In the genomic region with DNA sequence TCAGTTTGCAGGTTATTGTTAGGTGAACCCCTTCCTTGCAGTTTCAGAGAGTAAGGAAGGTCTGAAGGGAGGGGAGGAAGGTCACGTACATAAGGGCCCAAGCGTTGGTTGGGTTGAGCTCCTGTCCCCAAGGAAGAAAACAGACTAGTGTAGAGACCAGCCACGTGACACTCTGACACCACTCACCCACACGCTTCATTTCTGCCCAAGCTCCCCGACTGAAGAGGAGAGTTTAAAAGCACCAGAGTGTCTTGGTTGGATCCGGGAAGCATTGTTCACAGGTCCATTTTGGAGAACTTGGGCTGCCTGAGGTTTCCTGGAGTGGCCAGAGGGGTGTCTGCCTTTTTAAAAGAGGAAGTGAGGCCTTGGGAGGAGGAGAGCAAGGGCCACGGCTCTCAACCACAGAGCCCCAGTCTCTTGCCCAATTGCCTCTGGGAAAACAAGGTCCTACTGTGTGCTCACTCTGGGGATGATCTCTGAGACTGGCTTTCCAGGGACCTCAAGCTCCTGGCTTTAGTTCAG, we compare ENCODE assay signal across 10 mouse cellular contexts. TPM values are rescaled to one million over a fixed set of nuclear protein-coding genes. Genes with fewer than 3 reads are reported as not detected.
A peak's percentile ranks its signal among the peaks of the same experiment; 100 is the strongest.
DNase-seq lines count a peak whose midpoint lies in the region; ATAC-seq and TF ChIP-seq lines count a peak whose summit lies in the region.
"Had no signal": no experiment of that assay in that cellular context is flagged by ENCODE, and none has a peak within 500 bp of the region (broad histone marks: within the 10 kb centered on the region; RNA-seq: fewer than 3 reads in every experiment).

No protein-coding gene starts in this region.

- ATAC-seq in liver, embryonic 16.5 days (ENCODE audit: low read depth), result no peak
- ATAC-seq in stomach, postnatal 0 days (ENCODE audit: low FRiP score, low TSS enrichment), result no peak
- ATAC-seq in midbrain, embryonic 16.5 days, result no peak
- no peak for ATAC-seq in midbrain, embryonic 15.5 days (replicated peaks)
- ATAC-seq: forebrain, embryonic 13.5 days had no signal

- no peaks in the 10 kb centered on the region for H3K9me3 ChIP-seq in liver, embryonic 16.5 days (replicated peaks; ENCODE audit: control insufficient read depth, low read length)
- H3K9me3 ChIP-seq in stomach, postnatal 0 days (ENCODE audit: control insufficient read depth, low read length), result no peaks in the 10 kb centered on the region
- H3K9me3 ChIP-seq in midbrain, embryonic 16.5 days (replicated peaks; ENCODE audit: control insufficient read depth, low read length, poor library complexity, severe bottlenecking), result no peaks in the 10 kb centered on the region
- H3K9me3 ChIP-seq in midbrain, embryonic 15.5 days, result no peaks in the 10 kb centered on the region
- H3K9me3 ChIP-seq: forebrain, embryonic 13.5 days; midbrain, embryonic 12.5 days had no signal

- no peak overlapping the region for H3K4me3 ChIP-seq in liver, embryonic 16.5 days (ENCODE audit: low read depth, low read length)
- H3K4me3 ChIP-seq in stomach, postnatal 0 days (ENCODE audit: low read depth, low read length), result no peak overlapping the region
- no peak overlapping the region for H3K4me3 ChIP-seq in midbrain, embryonic 16.5 days (ENCODE audit: low read depth, low read length)
- H3K4me3 ChIP-seq in midbrain, embryonic 15.5 days, result no peak overlapping the region
- H3K4me3 ChIP-seq: forebrain, embryonic 13.5 days; midbrain, embryonic 12.5 days had no signal

- peaks cover 3% of the 10 kb centered on the region; the same call in 1 of the 2 replicates for H3K27me3 ChIP-seq in liver, embryonic 16.5 days (ENCODE audit: control insufficient read depth, insufficient read depth, low read depth, low read length)
- H3K27me3 ChIP-seq in stomach, postnatal 0 days (ENCODE audit: control insufficient read depth, insufficient read depth, low read length), result no peaks in the 10 kb centered on the region
- H3K27me3 ChIP-seq in midbrain, embryonic 16.5 days (ENCODE audit: control insufficient read depth, insufficient read depth, low read depth, low read length), result peaks cover 7% of the 10 kb centered on the region
- H3K27me3 ChIP-seq in midbrain, embryonic 15.5 days (replicated peaks), result 0 out of 2 replicates have a peak, but pooled peaks cover 11% of the 10 kb centered on the region

- H3K9ac ChIP-seq in liver, embryonic 16.5 days (ENCODE audit: low read depth, low read length), result 0 out of 2 replicates have a peak overlapping the region, but pooled peaks have one; percentile 9
- no peak overlapping the region for H3K9ac ChIP-seq in stomach, postnatal 0 days (ENCODE audit: low read length)
- H3K9ac ChIP-seq in midbrain, embryonic 16.5 days (ENCODE audit: low read depth, low read length), result no peak overlapping the region
- no peak overlapping the region for H3K9ac ChIP-seq in midbrain, embryonic 15.5 days
- H3K9ac ChIP-seq: forebrain, embryonic 13.5 days; midbrain, embryonic 12.5 days had no signal

- no peak for TF ChIP-seq EP300 in stomach, postnatal 0 days (optimal IDR thresholded peaks at IDR 0.05)

- WGBS in liver, embryonic 16.5 days (ENCODE audit: insufficient replicate concordance), result 25% methylated on average over 7 of the region's 7 CpGs
- 66% methylated on average over 7 of the region's 7 CpGs for WGBS in stomach, postnatal 0 days
- 88% methylated on average over 7 of the region's 7 CpGs for WGBS in midbrain, embryonic 16.5 days
- 82% methylated on average over 7 of the region's 7 CpGs for WGBS in midbrain, embryonic 15.5 days

- no peaks in the 10 kb centered on the region for H3K36me3 ChIP-seq in liver, embryonic 16.5 days (ENCODE audit: control insufficient read depth, insufficient read depth)
- H3K36me3 ChIP-seq in stomach, postnatal 0 days (ENCODE audit: control insufficient read depth, insufficient read depth, low read length), result no peaks in the 10 kb centered on the region
- H3K36me3 ChIP-seq in midbrain, embryonic 16.5 days (ENCODE audit: control insufficient read depth, insufficient read depth, low read length), result no peaks in the 10 kb centered on the region
- H3K36me3 ChIP-seq in midbrain, embryonic 15.5 days (replicated peaks), result no peaks in the 10 kb centered on the region
- H3K36me3 ChIP-seq: midbrain, embryonic 12.5 days had no signal

- no peak for TF ChIP-seq CTCF in stomach, postnatal 0 days (IDR thresholded peaks at IDR 0.05; ENCODE audit: low read depth)

- peaks cover 50% of the 10 kb centered on the region for H3K4me1 ChIP-seq in liver, embryonic 16.5 days (ENCODE audit: control insufficient read depth, low read depth, low read length)
- H3K4me1 ChIP-seq in stomach, postnatal 0 days (replicated peaks; ENCODE audit: control insufficient read depth, insufficient read depth), result peaks cover 28% of the 10 kb centered on the region
- peaks cover 8% of the 10 kb centered on the region for H3K4me1 ChIP-seq in midbrain, embryonic 16.5 days (ENCODE audit: control insufficient read depth, insufficient read depth, low read length)
- peaks cover 23% of the 10 kb centered on the region; the same call in 1 of the 2 replicates for H3K4me1 ChIP-seq in midbrain, embryonic 15.5 days

- peak; percentile 20 to 31 for DNase-seq in adrenal gland, adult 18-20 months (ENCODE audit: low spot score in 2 of 2)
- no peak for DNase-seq in adrenal gland, adult 8-10 months
- DNase-seq in spleen, postnatal 36 days (ENCODE audit: low spot score in 2 of 2), result peak; percentile 57 to 65
- no peak for DNase-seq in spleen, adult 18-20 months
- peak; percentile 16 for DNase-seq in stomach, postnatal 0 days (ENCODE audit: low spot score)

- 0 out of 2 replicates have a peak overlapping the region, but pooled peaks have one; percentile 15 for H3K4me2 ChIP-seq in liver, embryonic 16.5 days (ENCODE audit: low read depth, low read length)
- H3K4me2 ChIP-seq in stomach, postnatal 0 days (replicated peaks; ENCODE audit: low read depth), result peak overlapping the region; percentile 77; the same call in 1 of the 2 replicates
- H3K4me2 ChIP-seq in midbrain, embryonic 16.5 days (ENCODE audit: low read length), result no peak overlapping the region
- no peak overlapping the region for H3K4me2 ChIP-seq in midbrain, embryonic 15.5 days
- H3K4me2 ChIP-seq: forebrain, embryonic 13.5 days; midbrain, embryonic 12.5 days had no signal

- H3K27ac ChIP-seq in liver, embryonic 16.5 days (ENCODE audit: low read length), result peak overlapping the region; percentile 52
- peak overlapping the region; percentile 53 for H3K27ac ChIP-seq in stomach, postnatal 0 days (replicated peaks)
- no peak overlapping the region for H3K27ac ChIP-seq in midbrain, embryonic 16.5 days (ENCODE audit: low read length)
- no peak overlapping the region for H3K27ac ChIP-seq in midbrain, embryonic 15.5 days
- H3K27ac ChIP-seq: forebrain, embryonic 13.5 days; midbrain, embryonic 12.5 days had no signal

RNA-seq across cellular contexts. Expression of gene Il4ra, which starts 3.5 kb away (rescaled TPM):
- total RNA-seq in adrenal gland, adult 18-20 months (2021), result 100 to 1,000 TPM in 1 of 2 experiments, 10 to 100 TPM in 1; 39.6 to 199 TPM
- total RNA-seq in adrenal gland, adult 8-10 months (2022), result 100 to 1,000 TPM in 2 of 4 experiments, 10 to 100 TPM in 2; 33.7 to 203 (median 102) TPM
- 6.2 and 6.9 TPM in 2 replicates for polyA plus RNA-seq in liver, embryonic 16.5 days (2015; fragmentation: Nextera tagmentation; extraction: Ambion mirVana)
- 13.4 and 13.9 TPM in 2 replicates for polyA plus RNA-seq in stomach, postnatal 0 days (2015; fragmentation: Nextera tagmentation; extraction: Ambion mirVana)
- polyA plus RNA-seq in midbrain, embryonic 16.5 days (2015; fragmentation: Nextera tagmentation; extraction: Ambion mirVana), result 5.1 and 5.2 TPM in 2 replicates
- polyA plus RNA-seq in midbrain, embryonic 15.5 days (2015; fragmentation: Nextera tagmentation; extraction: Ambion mirVana), result 5.4 and 5.9 TPM in 2 replicates

RNA-seq across cellular contexts. Expression of gene Il21r, which starts 47.8 kb away (rescaled TPM):
- under 1 TPM; 0.40 to 0.74 TPM for total RNA-seq in adrenal gland, adult 18-20 months (2021)
- total RNA-seq in adrenal gland, adult 8-10 months (2022), result 1 to 10 TPM in 2 of 4 experiments, under 1 TPM in 2; 0.70 to 1.6 (median 0.96) TPM
- 0.68 and 1.0 TPM in 2 replicates for polyA plus RNA-seq in liver, embryonic 16.5 days (2015; fragmentation: Nextera tagmentation; extraction: Ambion mirVana)
- polyA plus RNA-seq in stomach, postnatal 0 days (2015; fragmentation: Nextera tagmentation; extraction: Ambion mirVana), result 0.29 and 0.45 TPM in 2 replicates
- polyA plus RNA-seq in midbrain, embryonic 16.5 days (2015; fragmentation: Nextera tagmentation; extraction: Ambion mirVana), result 0.28 and 0.41 TPM in 2 replicates
- 0.39 and 0.41 TPM in 2 replicates for polyA plus RNA-seq in midbrain, embryonic 15.5 days (2015; fragmentation: Nextera tagmentation; extraction: Ambion mirVana)

Comparison
In these comparisons a context has a peak if more than half of its experiments do, and no peak if none do; other contexts are left out.
1. DNase-seq: peak in adrenal gland, adult 18-20 months (2 of 2), spleen, postnatal 36 days (2 of 2) and stomach, postnatal 0 days (single experiment); none in adrenal gland, adult 8-10 months (single experiment) and spleen, adult 18-20 months (0 of 2).
2. H3K27ac ChIP-seq: peak in liver, embryonic 16.5 days (single experiment) and stomach, postnatal 0 days (single experiment); none in midbrain, embryonic 16.5 days (single experiment) and midbrain, embryonic 15.5 days (single experiment).
3. H3K4me2 ChIP-seq: peak in liver, embryonic 16.5 days (single experiment) and stomach, postnatal 0 days (single experiment); none in midbrain, embryonic 16.5 days (single experiment) and midbrain, embryonic 15.5 days (single experiment).